ENCODE assay signal across 8 mouse cellular contexts in the genomic region with DNA sequence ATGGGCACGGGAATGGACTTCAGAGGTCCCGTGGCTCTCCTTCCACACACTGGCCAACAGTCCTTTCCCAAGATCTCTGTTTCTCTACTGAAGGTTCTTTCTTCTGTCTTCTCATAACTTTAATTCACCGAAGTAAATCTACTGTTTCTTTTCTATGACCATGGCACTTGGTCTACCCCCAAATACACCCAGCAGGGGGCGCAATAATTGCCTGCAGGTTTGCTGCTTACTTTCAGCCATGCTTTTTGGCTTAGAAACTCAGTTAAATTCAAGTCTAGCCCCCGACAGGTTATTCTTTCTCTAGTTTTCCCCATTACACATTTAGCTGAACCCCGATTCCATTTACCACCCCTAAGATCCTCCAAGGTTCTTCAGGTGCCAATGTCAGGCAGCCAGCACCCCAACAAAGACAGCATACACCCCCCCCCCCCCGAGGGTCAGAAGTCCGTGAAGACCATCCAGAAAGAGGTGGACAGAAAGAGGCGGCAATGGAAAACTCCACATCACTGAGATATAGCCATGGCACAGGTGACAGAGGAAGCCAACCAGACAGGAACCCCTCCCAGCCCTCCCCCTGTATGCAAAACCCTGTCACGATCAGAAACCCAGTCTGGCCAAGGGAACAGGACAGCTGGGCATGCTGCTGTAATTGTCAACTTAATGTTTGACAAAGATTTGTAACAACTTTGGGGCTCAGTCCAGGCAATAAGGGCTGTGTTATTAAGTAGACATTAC. TPM values are rescaled to one million over a fixed set of nuclear protein-coding genes. Genes with fewer than 3 reads are reported as not detected.
DNase-seq lines count a peak whose midpoint lies in the region; ATAC-seq and TF ChIP-seq lines count a peak whose summit lies in the region.

No protein-coding gene starts in this region.

- no peaks in the 10 kb centered on the region for H3K9me3 ChIP-seq in heart, embryonic 11.5 days (replicated peaks; ENCODE audit: control insufficient read depth, low read length)

- no peak overlapping the region for H3K4me3 ChIP-seq in heart, adult 2 months
- no peak overlapping the region for H3K4me3 ChIP-seq in heart, embryonic 11.5 days (ENCODE audit: low read depth, low read length)
- no peak overlapping the region for H3K4me3 ChIP-seq in thymus, adult 2 months (ENCODE audit: control insufficient read depth, insufficient read depth, low read length)

- H3K36me3 ChIP-seq in heart, adult 2 months (ENCODE audit: control insufficient read depth, insufficient read depth, low read length): no peaks in the 10 kb centered on the region
- H3K36me3 ChIP-seq in heart, embryonic 11.5 days (ENCODE audit: control insufficient read depth, insufficient read depth, low read length): no peaks in the 10 kb centered on the region
- H3K36me3 ChIP-seq in thymus, adult 2 months (ENCODE audit: control insufficient read depth, insufficient read depth, low read length): peaks cover 69% of the 10 kb centered on the region

- intact Hi-C loops in heart, adult 2 months (cut with DNase I): loop anchor here (1.0 kb wide), 1 partner anchor 191 kb away; no protein-coding TSS in a partner anchor

- no peak for TF ChIP-seq POLR2A in heart, adult 2 months (IDR thresholded peaks at IDR 0.05; ENCODE audit: insufficient read depth, low read depth, low read length)
- TF ChIP-seq POLR2A in thymus, adult 2 months (IDR thresholded peaks at IDR 0.05; ENCODE audit: control insufficient read depth, extremely low read depth, insufficient read depth, low read length, poor library complexity): no peak

- DNase-seq in heart, adult 2 months: peak; percentile 32 to 66
- peak; percentile 74 for DNase-seq in thymus, adult 2 months
- no peak for DNase-seq in thymus, adult 18-20 months
- peak; percentile 71 to 81 for DNase-seq in cerebellum, postnatal 14 days
- DNase-seq in kidney, postnatal 10 days: peak; percentile 78
- peak; percentile 55 to 76 for DNase-seq in natural killer cell, adult 2 months (ENCODE audit: low spot score in 2 of 2)

- H3K27ac ChIP-seq in heart, adult 2 months: no peak overlapping the region
- no peak overlapping the region for H3K27ac ChIP-seq in heart, embryonic 11.5 days (ENCODE audit: low read depth, low read length)
- H3K27ac ChIP-seq in thymus, adult 2 months (ENCODE audit: control insufficient read depth, insufficient read depth, low read length): no peak overlapping the region

- no peak for ATAC-seq in heart, embryonic 11.5 days (replicated peaks; ENCODE audit: insufficient number of reproducible peaks, low FRiP score, low TSS enrichment)
- ATAC-seq in granulocyte monocyte progenitor cell, adult 5-6 weeks (replicated peaks; ENCODE audit: poor library complexity, severe bottlenecking): no peak

- TF ChIP-seq EP300 in heart, adult 2 months (IDR thresholded peaks at IDR 0.05; ENCODE audit: insufficient read depth, low read depth, low read length): no peak

- H3K79me2 ChIP-seq in heart, adult 2 months (replicated peaks; ENCODE audit: control insufficient read depth, insufficient read depth, low read length): no peaks in the 10 kb centered on the region

- no peak overlapping the region for H3K9ac ChIP-seq in heart, adult 2 months (ENCODE audit: low read depth, low read length)
- no peak overlapping the region for H3K9ac ChIP-seq in heart, embryonic 11.5 days (ENCODE audit: low read depth, low read length)

- no peaks in the 10 kb centered on the region for H3K4me1 ChIP-seq in heart, adult 2 months (ENCODE audit: control insufficient read depth, insufficient read depth, low read length)
- H3K4me1 ChIP-seq in heart, embryonic 11.5 days (ENCODE audit: control insufficient read depth, insufficient read depth, low read length): no peaks in the 10 kb centered on the region
- no peaks in the 10 kb centered on the region for H3K4me1 ChIP-seq in thymus, adult 2 months (replicated peaks; ENCODE audit: control insufficient read depth, insufficient read depth, low read length)

- H3K27me3 ChIP-seq in heart, adult 2 months (ENCODE audit: control insufficient read depth, insufficient read depth, low read length): no peaks in the 10 kb centered on the region
- H3K27me3 ChIP-seq in heart, embryonic 11.5 days (ENCODE audit: control insufficient read depth, insufficient read depth, low read length): no peaks in the 10 kb centered on the region
- no peaks in the 10 kb centered on the region for H3K27me3 ChIP-seq in thymus, adult 2 months (ENCODE audit: control insufficient read depth, insufficient read depth, low read length)

- WGBS in heart, adult 2 months: 72% methylated on average over 10 of the region's 10 CpGs
- 76% methylated on average over 10 of the region's 10 CpGs for WGBS in heart, embryonic 11.5 days (ENCODE audit: insufficient replicate concordance)
- WGBS in thymus, adult 2 months: 86% methylated on average over 10 of the region's 10 CpGs

- no peak overlapping the region for H3K4me2 ChIP-seq in heart, embryonic 11.5 days

- TF ChIP-seq CTCF in heart, adult 2 months (IDR thresholded peaks at IDR 0.05): peak; percentile 82
- TF ChIP-seq CTCF in thymus, adult 2 months (IDR thresholded peaks at IDR 0.05; ENCODE audit: borderline replicate concordance, control insufficient read depth, extremely low read depth, insufficient read depth, low read length, poor library complexity): no peak

RNA-seq across cellular contexts. Expression of a gene that starts 18.6 kb away (rescaled TPM):
- total RNA-seq in heart, adult 2 months (2021): 10 to 100 TPM; 32.0 to 33.6 TPM
- polyA plus RNA-seq in heart, adult 2 months (2012; rRNA removed): 25.6 and 58.9 TPM in 2 replicates
- polyA plus RNA-seq in heart, embryonic 11.5 days (2014; fragmentation: Nextera tagmentation; extraction: Ambion mirVana): 82.5 and 88.1 TPM in 2 replicates
- polyA plus RNA-seq in thymus, adult 2 months (2012; rRNA removed): 40.7 and 49.1 TPM in 2 replicates
- 61.0 and 68.8 TPM in 2 replicates for total RNA-seq in granulocyte monocyte progenitor cell, adult 5-6 weeks (2014; fragmentation: Nextera tagmentation)
- total RNA-seq in granulocyte monocyte progenitor cell, adult 5-6 weeks (2017): 41.9 and 63.4 TPM in 2 replicates

RNA-seq across cellular contexts. Expression of a gene that starts 18.6 kb away (rescaled TPM):
- total RNA-seq in heart, adult 2 months (2021): 100 to 1,000 TPM in 1 of 2 experiments, 10 to 100 TPM in 1; 97.3 to 106 TPM
- 100 and 178 TPM in 2 replicates for polyA plus RNA-seq in heart, adult 2 months (2012; rRNA removed)
- polyA plus RNA-seq in heart, embryonic 11.5 days (2014; fragmentation: Nextera tagmentation; extraction: Ambion mirVana): 84.2 and 86.8 TPM in 2 replicates
- polyA plus RNA-seq in thymus, adult 2 months (2012; rRNA removed): 56.3 and 61.3 TPM in 2 replicates
- 79.4 and 86.9 TPM in 2 replicates for total RNA-seq in granulocyte monocyte progenitor cell, adult 5-6 weeks (2014; fragmentation: Nextera tagmentation)
- 69.1 and 75.9 TPM in 2 replicates for total RNA-seq in granulocyte monocyte progenitor cell, adult 5-6 weeks (2017)

Comparison
In these comparisons a context has a peak if more than half of its experiments do, and no peak if none do; other contexts are left out.
1. DNase-seq: peak in heart, adult 2 months (2 of 2), thymus, adult 2 months (single experiment), cerebellum, postnatal 14 days (2 of 2), kidney, postnatal 10 days (single experiment) and natural killer cell, adult 2 months (2 of 2); none in thymus, adult 18-20 months (0 of 2).